Comparison of ENCODE assay signal across 14 mouse cellular contexts in genomic region chr13:11745479-11745878, GRCm38 (mm10).
"Had no signal": no experiment of that assay in that cellular context is flagged by ENCODE, and none has a peak within 500 bp of the region (broad histone marks: within the 10 kb centered on the region; RNA-seq: fewer than 3 reads in every experiment).

No protein-coding gene starts in this region.

- ATAC-seq: liver, embryonic 12.5 days had no signal

- H3K4me3 ChIP-seq: liver, embryonic 12.5 days; midbrain, embryonic 12.5 days; neural tube, embryonic 12.5 days; stomach, embryonic 15.5 days had no signal

- H3K4me1 ChIP-seq: liver, embryonic 12.5 days; midbrain, embryonic 12.5 days; neural tube, embryonic 12.5 days; stomach, embryonic 15.5 days had no signal

- H3K27me3 ChIP-seq: liver, embryonic 12.5 days; midbrain, embryonic 12.5 days; neural tube, embryonic 12.5 days; stomach, embryonic 15.5 days had no signal

- H3K9me3 ChIP-seq: liver, embryonic 12.5 days; midbrain, embryonic 12.5 days; neural tube, embryonic 12.5 days; stomach, embryonic 15.5 days had no signal

- DNase-seq: lung, adult 18-20 months; lung, embryonic 14.5 days; lung, postnatal 10 days; lung, postnatal 4 days; right cerebral cortex, postnatal 14 days; thymus, adult 2 months; thymus, postnatal 25 days; thymus, postnatal 4 days had no signal

- H3K4me2 ChIP-seq: liver, embryonic 12.5 days; lung, embryonic 14.5 days; midbrain, embryonic 12.5 days; neural tube, embryonic 12.5 days; stomach, embryonic 15.5 days had no signal

- H3K9ac ChIP-seq: liver, embryonic 12.5 days; liver, embryonic 14.5 days; lung, embryonic 14.5 days; midbrain, embryonic 12.5 days; neural tube, embryonic 12.5 days; stomach, embryonic 15.5 days had no signal

- H3K27ac ChIP-seq: liver, embryonic 12.5 days; liver, embryonic 14.5 days; midbrain, embryonic 12.5 days; neural tube, embryonic 12.5 days; stomach, embryonic 15.5 days; stomach, postnatal 0 days had no signal

- H3K36me3 ChIP-seq: liver, embryonic 12.5 days; midbrain, embryonic 12.5 days; neural tube, embryonic 12.5 days; stomach, embryonic 15.5 days had no signal
